Mouse (Mus musculus): ENCODE results near the gene Tmem91. TPM values are rescaled to one million over a fixed set of nuclear protein-coding genes. Genes with fewer than 3 reads are reported as not detected.

Tmem91 gene
- total RNA-seq, 2 experiments from 2014 or later, result 37.2 to 46.4 TPM

GRCm38 (mm10) chr7:25700732-25701131, 25.8 kb upstream of the Tmem91 start:
- DNase-seq (ENCODE audit: low spot score in 2 of 2), result no peak

- no peak for DNase-seq (ENCODE audit: low spot score in 2 of 2)
Observed at GRCm38 (mm10) chr7:25699851-25700250, 24.9 kb upstream of the Tmem91 start.

DNA sequence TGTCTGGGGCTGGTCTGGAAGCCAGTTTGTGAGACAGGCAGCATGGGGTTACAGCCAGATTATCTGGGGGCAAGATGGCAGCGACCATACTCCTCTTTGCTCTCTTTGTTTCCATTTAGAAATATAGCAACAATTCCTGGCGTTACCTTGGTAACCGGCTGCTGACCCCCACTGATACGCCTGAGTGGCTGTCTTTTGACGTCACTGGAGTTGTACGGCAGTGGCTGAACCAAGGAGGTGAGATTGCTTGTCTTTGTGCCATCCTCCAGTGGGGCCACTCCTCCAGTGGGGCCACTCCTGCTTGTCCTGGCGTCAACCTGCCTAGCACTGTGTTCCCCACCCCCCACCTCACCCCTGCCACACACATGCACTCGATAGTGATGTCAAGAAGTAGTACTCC, 19.1 kb upstream of the Tmem91 start:
- DNase-seq (ENCODE audit: low spot score in 2 of 2), result no peak

DNA sequence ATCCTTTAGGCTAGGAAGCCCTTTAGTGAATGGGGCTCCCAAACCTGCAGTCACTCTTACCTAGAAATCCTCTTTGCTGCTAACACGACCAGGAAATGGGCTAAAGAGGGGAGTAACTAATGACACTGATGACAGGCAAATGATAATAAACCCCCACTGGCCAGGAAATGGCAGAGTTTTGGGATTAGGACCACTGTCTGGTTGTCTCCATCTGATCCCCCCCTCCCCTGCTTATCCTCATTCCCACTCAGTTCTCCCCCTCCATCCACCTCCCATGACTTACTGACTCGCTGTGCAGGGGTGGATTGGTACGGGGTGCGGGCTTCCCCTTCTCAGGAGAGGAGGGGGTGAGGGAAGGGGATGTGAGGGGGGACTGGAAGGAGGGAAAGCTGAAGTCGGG, 15.1 kb upstream of the Tmem91 start:
- DNase-seq (ENCODE audit: low spot score in 2 of 2), result no peak

GRCm38 (mm10) chr7:25689603-25690021, 14.6 kb upstream of the Tmem91 start:
- DNase-seq (ENCODE audit: low spot score in 2 of 2), result no peak

- DNase-seq (ENCODE audit: low spot score in 2 of 2), result no peak
Observed at GRCm38 (mm10) chr7:25688810-25689586, 14.0 kb upstream of the Tmem91 start.

GRCm38 (mm10) chr7:25687811-25688401, 12.9 kb upstream of the Tmem91 start:
- DNase-seq (ENCODE audit: low spot score in 2 of 2), result no peak

- DNase-seq (ENCODE audit: low spot score in 2 of 2), result peak; percentile 57 to 58
Observed at GRCm38 (mm10) chr7:25686680-25687531, 11.9 kb upstream of the Tmem91 start, which contains the start of gene Tgfb1. Gene Tgfb1, plus strand, starts transcription at chr7:25687002.

- no peak for DNase-seq (ENCODE audit: low spot score in 2 of 2)
Observed at GRCm38 (mm10) chr7:25685926-25686470, 11.0 kb upstream of the Tmem91 start.

- DNase-seq (ENCODE audit: low spot score in 2 of 2), result no peak
Observed at GRCm38 (mm10) chr7:25684659-25685058, 9.7 kb upstream of the Tmem91 start.

GRCm38 (mm10) chr7:25683474-25684180, 8.7 kb upstream of the Tmem91 start:
- no peak for DNase-seq (ENCODE audit: low spot score in 2 of 2)

DNA sequence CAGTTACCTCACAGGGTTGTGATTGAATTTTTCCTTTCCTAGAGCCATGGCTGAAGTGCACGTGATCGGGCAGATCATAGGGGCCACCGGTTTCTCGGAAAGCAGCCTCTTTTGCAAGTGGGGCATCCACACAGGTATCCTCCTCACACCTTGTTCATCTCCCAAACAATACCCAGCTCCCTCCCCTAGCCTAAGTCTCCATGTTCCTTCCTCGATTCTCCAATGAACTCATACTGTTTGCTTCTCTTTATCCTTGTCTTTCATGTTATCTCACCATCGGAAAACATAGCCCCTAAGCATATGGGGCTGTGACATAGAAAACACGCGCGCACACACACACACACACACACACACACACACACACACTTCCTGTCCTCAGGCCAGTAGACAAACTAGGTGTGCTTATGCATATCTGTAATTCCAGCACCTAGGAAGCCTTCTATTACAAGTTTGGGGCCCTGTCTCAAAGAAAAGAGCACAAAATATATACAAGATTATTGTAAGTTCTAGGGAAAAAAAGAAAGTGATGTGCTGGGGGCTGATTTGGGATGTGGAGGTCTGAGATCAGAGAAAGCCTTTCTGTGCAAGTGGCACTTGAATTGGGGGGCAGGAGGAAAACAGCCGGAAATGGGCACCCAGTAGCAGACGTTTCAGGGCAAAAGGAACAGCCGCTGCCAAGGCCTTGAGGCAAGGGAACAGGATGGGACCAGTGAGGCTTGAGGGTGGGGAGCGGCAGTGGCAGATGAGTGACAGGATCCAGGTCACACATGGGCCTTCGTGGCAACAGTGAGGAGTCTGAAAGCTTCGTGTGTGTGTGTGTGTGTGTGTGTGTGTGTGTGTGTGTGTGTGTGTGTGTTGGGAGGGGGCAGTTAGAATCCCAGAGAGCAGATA, 6.6 kb upstream of the Tmem91 start:
- no peak for DNase-seq (ENCODE audit: low spot score in 2 of 2)

- peak; percentile 95 to 97 for DNase-seq (ENCODE audit: low spot score in 2 of 2)
Observed at GRCm38 (mm10) chr7:25680514-25681258, 5.7 kb upstream of the Tmem91 start, which contains the start of gene B9d2. Gene B9d2, plus strand, starts transcription at chr7:25680780.

- DNase-seq (ENCODE audit: low spot score in 2 of 2), result no peak
Observed at GRCm38 (mm10) chr7:25679971-25680370, 5.0 kb upstream of the Tmem91 start.

DNA sequence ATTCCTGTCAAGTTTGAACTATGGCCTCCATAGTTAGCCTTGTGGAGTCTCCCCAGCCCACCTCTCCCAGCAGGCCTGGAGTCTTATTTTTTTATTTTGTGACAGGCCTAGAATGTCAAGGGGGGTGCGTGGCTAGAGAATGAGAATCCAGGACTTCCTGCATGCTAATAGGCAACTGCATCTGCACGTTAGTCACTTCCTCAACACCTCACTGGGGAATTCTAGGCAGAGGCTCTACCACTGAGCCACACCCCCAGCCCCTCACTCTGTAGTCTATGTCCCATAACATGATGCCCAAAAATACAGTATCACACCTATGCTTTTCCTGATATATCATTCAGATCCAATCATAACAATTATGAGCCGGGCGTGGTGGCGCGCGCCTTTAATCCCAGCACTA, 2.0 kb upstream of the Tmem91 start:
- DNase-seq (ENCODE audit: low spot score in 2 of 2), result no peak

DNA sequence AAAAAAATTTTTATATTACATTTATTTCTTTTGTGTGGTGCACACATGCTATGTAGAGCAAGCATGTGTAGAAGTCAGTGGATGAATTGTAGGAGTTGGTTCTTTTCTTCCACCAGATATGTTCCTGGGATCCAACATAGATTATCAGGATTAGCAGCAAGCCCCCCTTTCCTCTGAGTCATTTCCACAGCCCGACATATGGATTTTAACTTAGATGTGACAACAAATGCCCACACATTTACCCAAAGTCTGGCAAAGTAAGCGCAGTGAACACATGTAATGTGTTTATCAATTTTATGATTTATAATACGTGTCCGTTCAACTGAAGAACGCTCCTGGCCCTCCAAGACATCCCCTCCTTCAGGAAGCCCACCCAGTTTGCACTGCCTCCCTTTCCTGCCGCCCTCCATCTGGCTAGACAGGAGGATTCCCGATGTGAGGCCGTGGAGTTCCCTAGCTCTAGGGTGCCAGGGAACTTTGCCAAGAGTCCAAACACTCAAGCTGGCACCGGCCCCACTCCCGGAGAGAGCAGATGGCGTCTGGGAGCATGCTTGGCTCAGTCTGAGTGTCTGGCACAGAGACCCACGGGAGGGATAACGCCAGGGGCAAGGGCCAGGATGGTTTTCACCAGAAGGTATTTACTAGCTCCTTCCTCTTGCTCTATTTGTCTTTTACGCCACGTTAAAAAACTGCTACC, 1.3 kb upstream of the Tmem91 start:
- DNase-seq (ENCODE audit: low spot score in 2 of 2), result peak; percentile 96 to 97

- DNase-seq (ENCODE audit: low spot score in 2 of 2), result no peak
Observed at GRCm38 (mm10) chr7:25675405-25675804, 439 bp upstream of the Tmem91 start.

DNA sequence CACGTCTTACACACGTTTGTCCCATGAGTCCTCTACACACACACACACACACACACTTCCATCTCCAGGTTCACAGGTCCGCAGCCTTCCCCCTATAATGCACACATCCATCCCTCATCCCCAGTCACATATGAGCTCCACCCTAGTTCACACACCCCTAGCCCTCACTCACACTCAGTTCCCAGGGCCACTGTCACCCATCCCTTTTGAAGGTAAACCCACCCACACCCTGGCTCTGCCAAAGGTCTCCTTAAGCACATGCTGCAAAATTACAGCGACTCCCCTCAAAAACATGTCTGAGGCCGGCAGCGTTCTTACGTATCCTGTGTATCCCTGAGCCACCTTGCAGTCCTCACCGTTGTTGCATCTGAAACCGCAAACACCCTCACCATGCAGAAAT, 669 bp downstream of the Tmem91 start:
- DNase-seq (ENCODE audit: low spot score in 2 of 2), result no peak

All from layer of hippocampus, postnatal 10 days (tissue).